Mouse (Mus musculus): ENCODE results near the gene Bbs9.

GRCm38 (mm10) chr9:22788850-22789249 is 313.3 kb downstream of the Bbs9 start:
- TF ChIP-seq GATA1 (IDR thresholded peaks at IDR 0.05; ENCODE audit: borderline replicate concordance, low read length) (no peak), FLI1 (IDR thresholded peaks at IDR 0.05; ENCODE audit: low read length) (no peak)
